Mouse (Mus musculus) heart, postnatal 0 days (tissue): ENCODE measurements around the gene Rho.

Experiments
- CTCF ChIP-seq: IDR thresholded peaks from 2 replicates; pipeline ENCODE4 v1.5.1; 2016; ENCODE audit warnings: antibody characterized with exemption, control low read depth, low read depth
- EP300 ChIP-seq: IDR thresholded peaks from 2 replicates; pipeline ENCODE4 v1.6.1; 2016; ENCODE audit warnings: antibody characterized with exemption, low read depth

DNA sequence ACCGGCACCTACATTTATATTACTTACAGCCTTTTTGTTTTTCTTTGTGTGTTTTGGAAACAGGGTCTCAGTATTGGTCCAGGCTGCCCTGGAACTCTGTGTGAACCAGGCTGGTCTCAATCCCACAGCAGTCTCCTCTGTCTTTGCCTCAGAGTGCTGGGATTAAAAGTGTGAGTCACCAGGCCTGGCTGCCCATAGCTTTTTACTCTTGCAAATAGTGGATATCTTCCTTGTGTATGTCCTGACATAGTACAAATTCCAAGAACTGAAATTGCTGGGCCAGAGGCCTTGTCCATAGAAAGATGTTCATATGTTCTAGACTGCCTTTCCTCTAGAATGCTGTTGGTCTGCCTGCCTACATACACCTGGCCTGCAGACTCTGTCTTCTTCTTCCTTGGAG, 35.2 kb upstream of the Rho start:
- TF ChIP-seq CTCF (no peak), EP300 (no peak)
